In the genomic region with DNA sequence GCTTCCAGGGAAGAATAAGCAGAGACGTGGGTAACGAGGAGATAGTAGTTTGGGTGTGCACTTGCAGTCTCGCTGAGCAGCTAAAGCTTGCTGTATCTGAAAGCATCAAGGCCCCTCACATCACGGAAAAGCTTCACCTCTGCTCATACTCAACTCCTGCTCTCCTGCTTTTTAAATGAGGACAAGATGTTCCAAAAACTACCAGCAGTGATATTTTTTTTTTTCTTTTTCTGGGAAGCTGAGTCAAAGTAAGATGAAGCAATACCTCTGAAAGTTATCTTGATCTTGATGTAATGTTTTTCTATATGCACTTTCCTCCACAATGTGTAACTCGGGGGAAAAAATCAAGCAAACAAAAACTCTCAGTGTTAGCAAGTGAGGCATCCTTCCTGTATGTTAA, we compare ENCODE assay signal across 22 mouse cellular contexts.
DNase-seq lines count a peak whose midpoint lies in the region; ATAC-seq and TF ChIP-seq lines count a peak whose summit lies in the region.
"Had no signal": no experiment of that assay in that cellular context is flagged by ENCODE, and none has a peak within 500 bp of the region (broad histone marks: within the 10 kb centered on the region; RNA-seq: fewer than 3 reads in every experiment).

No protein-coding gene starts in this region.

- ATAC-seq in hindbrain, embryonic 16.5 days = no peak
- ATAC-seq: forebrain, embryonic 15.5 days; intestine, embryonic 15.5 days; Patski had no signal

- H3K4me1 ChIP-seq in embryonic fibroblast, embryonic 13.5 days (ENCODE audit: control insufficient read depth, insufficient read depth, low read length) = 0 out of 2 replicates have a peak, but pooled peaks cover 2% of the 10 kb centered on the region
- H3K4me1 ChIP-seq in hindbrain, embryonic 16.5 days (ENCODE audit: control insufficient read depth, insufficient read depth, low read depth, low read length) = no peaks in the 10 kb centered on the region
- H3K4me1 ChIP-seq: forebrain, embryonic 12.5 days; forebrain, embryonic 15.5 days; hindbrain, embryonic 12.5 days; hindbrain, embryonic 15.5 days; intestine, embryonic 15.5 days had no signal

- peak; percentile 84 for DNase-seq in 3T3-L1 (ENCODE audit: low read depth, low spot score)
- DNase-seq in NIH3T3 (ENCODE audit: low read depth) = peak; percentile 66
- no peak for DNase-seq in thymus, postnatal 36 days
- DNase-seq in heart, adult 9 months (ENCODE audit: low spot score in 2 of 2) = no peak
- DNase-seq: adrenal gland, adult 2 months; adrenal gland, postnatal 25 days; cerebellum, adult 18-20 months; cerebellum, adult 9-10 months; cerebellum, postnatal 14 days; gastrocnemius, postnatal 10 days; gastrocnemius, postnatal 36 days; heart, adult 2 months; kidney, adult 11 months had no signal

- H3K27me3 ChIP-seq in hindbrain, embryonic 16.5 days (replicated peaks; ENCODE audit: control insufficient read depth, insufficient read depth, low read length) = no peaks in the 10 kb centered on the region
- H3K27me3 ChIP-seq: forebrain, embryonic 12.5 days; forebrain, embryonic 15.5 days; hindbrain, embryonic 12.5 days; hindbrain, embryonic 15.5 days; intestine, embryonic 15.5 days; Patski had no signal

- 81% methylated on average over 5 of the region's 5 CpGs for WGBS in hindbrain, embryonic 16.5 days

- no peak overlapping the region for H3K4me2 ChIP-seq in hindbrain, embryonic 16.5 days (ENCODE audit: low read length)
- H3K4me2 ChIP-seq: forebrain, embryonic 12.5 days; forebrain, embryonic 15.5 days; heart, embryonic 11.5 days; hindbrain, embryonic 12.5 days; hindbrain, embryonic 15.5 days; intestine, embryonic 15.5 days had no signal

- H3K27ac ChIP-seq in embryonic fibroblast, embryonic 13.5 days (ENCODE audit: insufficient read depth, low read length) = peak overlapping the region; percentile 60
- no peak overlapping the region for H3K27ac ChIP-seq in hindbrain, embryonic 16.5 days (ENCODE audit: low read depth, low read length)
- H3K27ac ChIP-seq: forebrain, embryonic 12.5 days; forebrain, embryonic 15.5 days; heart, adult 2 months; hindbrain, embryonic 12.5 days; hindbrain, embryonic 15.5 days; intestine, embryonic 15.5 days had no signal

- no peaks in the 10 kb centered on the region for H3K36me3 ChIP-seq in hindbrain, embryonic 16.5 days (ENCODE audit: control insufficient read depth, insufficient read depth, low read length)
- H3K36me3 ChIP-seq: forebrain, embryonic 12.5 days; forebrain, embryonic 15.5 days; hindbrain, embryonic 12.5 days; hindbrain, embryonic 15.5 days; intestine, embryonic 15.5 days had no signal

- TF ChIP-seq CTCF in embryonic fibroblast, embryonic 13.5 days (IDR thresholded peaks at IDR 0.05; ENCODE audit: borderline replicate concordance, insufficient read depth, low read length) = no peak

- H3K9ac ChIP-seq in hindbrain, embryonic 16.5 days (ENCODE audit: low read depth, low read length) = no peak overlapping the region
- H3K9ac ChIP-seq: forebrain, embryonic 12.5 days; forebrain, embryonic 15.5 days; hindbrain, embryonic 12.5 days; hindbrain, embryonic 15.5 days; intestine, embryonic 15.5 days had no signal

- H3K9me3 ChIP-seq in hindbrain, embryonic 16.5 days (ENCODE audit: control insufficient read depth, low read length) = no peaks in the 10 kb centered on the region
- H3K9me3 ChIP-seq: forebrain, embryonic 12.5 days; forebrain, embryonic 15.5 days; hindbrain, embryonic 12.5 days; hindbrain, embryonic 15.5 days; intestine, embryonic 15.5 days had no signal

- no peak for TF ChIP-seq POLR2A in embryonic fibroblast, embryonic 13.5 days (IDR thresholded peaks at IDR 0.05; ENCODE audit: low read depth, low read length)

- H3K4me3 ChIP-seq in embryonic fibroblast, embryonic 13.5 days (ENCODE audit: insufficient read depth, low read length) = no peak overlapping the region
- H3K4me3 ChIP-seq in hindbrain, embryonic 16.5 days (ENCODE audit: low read length) = no peak overlapping the region
- H3K4me3 ChIP-seq: forebrain, embryonic 12.5 days; forebrain, embryonic 15.5 days; heart, adult 2 months; hindbrain, embryonic 12.5 days; hindbrain, embryonic 15.5 days; intestine, embryonic 15.5 days had no signal

Comparison
In these comparisons a context has a peak if more than half of its experiments do, and no peak if none do; other contexts are left out.
1. DNase-seq: peak in 3T3-L1 (single experiment) and NIH3T3 (single experiment); none in thymus, postnatal 36 days (0 of 2) and heart, adult 9 months (0 of 2).